Mouse (Mus musculus) limb, embryonic 14.5 days (tissue): ENCODE results near the gene Fam90a1a. TPM values are rescaled to one million over a fixed set of nuclear protein-coding genes. Genes with fewer than 3 reads are reported as not detected.

Source experiments
- ATAC-seq: fragments of 200-750 bp; cut with Nextera tagmentation; 2 replicates; pipeline ENCODE4 v1.8.0; 2017; ENCODE audit warnings: low read depth, moderate number of reproducible peaks, moderate TSS enrichment; ENCODE audit not compliant: low FRiP score
- DNase-seq: peaks from one replicate; pipeline ENCODE4 v3.0.0-alpha.2; 2015; ENCODE audit warnings: low spot score
- H3K27ac ChIP-seq: fragments of 300-500 bp; sonication (generic); replicated peaks from 2 replicates; pipeline ENCODE4 v1.5.1; 2014; ENCODE audit warnings: low read depth, mild to moderate bottlenecking, low read length, moderate library complexity, mixed read lengths
- H3K27me3 ChIP-seq: fragments of 300-500 bp; sonication (generic); 2 replicates; pipeline ENCODE4 v1.6.1; 2014; ENCODE audit warnings: low read length, mixed read lengths; ENCODE audit not compliant: control insufficient read depth, insufficient read depth
- H3K36me3 ChIP-seq: fragments of 300-500 bp; sonication (generic); 2 replicates; pipeline ENCODE4 v1.6.1; 2014; ENCODE audit warnings: mild to moderate bottlenecking, low read length, moderate library complexity, mixed read lengths; ENCODE audit not compliant: control insufficient read depth, insufficient read depth
- H3K4me1 ChIP-seq: fragments of 300-500 bp; sonication (generic); 2 replicates; pipeline ENCODE4 v1.6.1; 2014; ENCODE audit warnings: antibody characterized with exemption, low read length, mixed read lengths; ENCODE audit not compliant: control insufficient read depth, insufficient read depth
- H3K4me2 ChIP-seq: fragments of 300-500 bp; sonication (generic); replicated peaks from 2 replicates; pipeline ENCODE4 v1.6.1; 2014; ENCODE audit warnings: low read depth, mild to moderate bottlenecking, low read length, moderate library complexity; ENCODE audit not compliant: severe bottlenecking
- H3K4me3 ChIP-seq: fragments of 300-500 bp; sonication (generic); replicated peaks from 2 replicates; pipeline ENCODE4 v1.5.1; 2014; ENCODE audit warnings: low read length
- H3K9ac ChIP-seq: fragments of 300-500 bp; sonication (generic); 2 replicates; pipeline ENCODE4 v1.6.1; 2014; ENCODE audit warnings: mild to moderate bottlenecking, low read depth, low read length, moderate library complexity; ENCODE audit not compliant: severe bottlenecking
- H3K9me3 ChIP-seq: fragments of 300-500 bp; sonication (generic); 2 replicates; pipeline ENCODE4 v1.6.1; 2016; ENCODE audit warnings: low read length; ENCODE audit not compliant: control insufficient read depth
- POLR2A ChIP-seq: fragments of 200-500 bp; IDR thresholded peaks from 2 replicates; pipeline ENCODE4 v1.8.0; 2012; ENCODE audit warnings: inconsistent platforms, mild to moderate bottlenecking, moderate library complexity, borderline replicate concordance; ENCODE audit not compliant: insufficient read depth, insufficient read length; ENCODE audit errors: extremely low read depth
- WGBS: fragments of 180-500 bp; shearing (Covaris S2); extraction: QIAGEN DNeasy Blood & Tissue Kit; methylation state at CpG from one replicate; pipeline ENCODE4 v1.1.7; 2014; 5-methylcytosine and 5-hydroxymethylcytosine counted together
- polyA plus RNA-seq, 2 experiments: library from polyadenylated mRNA; depleted of rRNA in 1 of 2; stranded (reverse) in 1 of 2; unstranded in 1 of 2; fragments of >200 nt; fragmentation: Nextera tagmentation in 1 of 2; extraction: Ambion mirVana in 1 of 2; gene quantifications; 2 replicates each; pipeline versions ENCODE4 v1.2.1 to v1.2.3; 2012 to 2014

Gene Fam90a1a
- polyA plus RNA-seq, 2 experiments = not detected

DNA sequence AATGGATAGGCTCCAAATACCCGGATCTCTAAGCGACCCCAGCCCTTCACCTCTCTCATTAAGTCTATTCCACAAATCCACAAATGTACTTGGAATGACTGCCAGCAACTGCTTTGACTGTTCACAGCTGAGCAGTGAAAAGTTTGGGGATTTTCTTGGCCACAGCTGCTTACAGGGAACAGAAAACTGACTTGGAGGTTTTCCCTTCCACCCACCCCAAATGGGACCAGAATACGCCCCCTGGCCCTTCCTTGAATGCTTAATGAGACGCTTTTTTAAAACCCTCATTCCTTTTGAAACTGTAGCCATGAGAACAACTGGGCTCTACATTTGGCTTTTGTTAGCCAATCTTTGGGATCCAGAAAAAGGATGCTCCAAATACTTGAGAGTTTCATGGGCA lies 19.7 kb downstream of the Fam90a1a start:
- Histone ChIP-seq H3K9me3 (no peaks in the 10 kb centered on the region), H3K36me3 (no peaks in the 10 kb centered on the region), H3K9ac (no peak overlapping the region), H3K4me1 (no peaks in the 10 kb centered on the region), H3K27me3 (no peaks in the 10 kb centered on the region), H3K27ac (no peak overlapping the region), H3K4me3 (no peak overlapping the region), H3K4me2 (no peak overlapping the region)
- no peak for ATAC-seq
- no peak for TF ChIP-seq POLR2A
- DNase-seq = no peak
- 56% methylated on average over 4 of the region's 4 CpGs for WGBS

DNA sequence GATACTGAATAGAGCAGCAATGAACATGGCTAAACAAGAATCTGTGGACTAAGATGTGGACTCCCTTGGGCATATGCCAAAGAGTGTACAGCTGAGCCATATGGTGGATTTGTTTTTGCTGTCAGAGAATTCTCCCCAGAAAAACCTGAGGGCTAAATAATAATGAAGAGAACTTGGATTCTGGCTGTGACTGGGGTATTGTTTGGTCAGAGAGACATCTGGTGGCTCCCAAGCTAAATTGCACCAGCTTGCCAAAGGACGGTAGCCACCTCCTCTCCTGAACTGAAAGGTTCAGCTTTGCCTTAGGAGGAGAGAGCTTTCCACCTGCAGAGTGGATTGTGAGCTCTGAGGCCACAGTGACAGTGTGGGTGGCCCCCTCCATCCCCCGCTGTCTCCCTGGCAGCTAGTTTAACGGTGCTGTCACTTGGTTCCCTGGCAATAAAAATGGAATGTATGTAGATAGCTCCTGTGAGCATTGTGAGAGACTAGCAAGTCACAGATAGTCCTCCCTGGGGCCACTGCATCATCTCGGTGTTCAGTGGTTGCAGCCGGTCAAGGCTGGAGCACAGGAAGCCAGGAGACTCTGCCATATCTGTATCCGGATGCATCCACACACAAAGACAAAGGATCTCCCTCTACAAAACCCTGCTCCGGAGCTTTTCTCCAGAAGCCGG lies 23.3 kb downstream of the Fam90a1a start:
- no peak for ATAC-seq
- DNase-seq = no peak
- H3K36me3 ChIP-seq = no peaks in the 10 kb centered on the region
- H3K27me3 ChIP-seq = no peaks in the 10 kb centered on the region
- H3K9ac ChIP-seq = no peak overlapping the region
- no peaks in the 10 kb centered on the region for H3K4me1 ChIP-seq
- no peaks in the 10 kb centered on the region for H3K9me3 ChIP-seq
- H3K27ac ChIP-seq = no peak overlapping the region
- H3K4me2 ChIP-seq = no peak overlapping the region
- no peak overlapping the region for H3K4me3 ChIP-seq
- no peak for TF ChIP-seq POLR2A
- 57% methylated on average over 8 of the region's 8 CpGs for WGBS

DNA sequence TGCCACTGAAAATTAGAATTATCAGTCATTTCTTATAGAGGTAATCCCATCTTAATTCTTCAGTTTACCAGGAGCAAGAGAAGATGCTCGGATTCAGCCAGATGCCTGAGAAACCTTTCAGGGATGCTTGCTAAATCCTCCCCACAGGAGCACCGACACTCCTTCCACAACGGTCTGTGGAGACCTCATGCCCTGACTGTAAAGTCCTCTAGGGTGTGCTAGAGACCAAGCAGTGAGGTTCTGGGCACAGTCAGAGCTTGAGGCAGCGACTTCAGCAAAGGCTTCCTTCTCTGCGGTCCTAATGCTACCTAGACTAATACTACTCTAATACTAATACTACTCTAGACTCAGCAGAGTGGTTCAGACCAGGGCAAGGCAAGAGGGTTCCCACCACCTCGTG lies 33.7 kb downstream of the Fam90a1a start:
- Histone ChIP-seq H3K27ac (no peak overlapping the region), H3K4me2 (no peak overlapping the region), H3K4me1 (no peaks in the 10 kb centered on the region), H3K36me3 (no peaks in the 10 kb centered on the region), H3K9me3 (no peaks in the 10 kb centered on the region), H3K27me3 (no peaks in the 10 kb centered on the region), H3K4me3 (no peak overlapping the region), H3K9ac (no peak overlapping the region)
- DNase-seq = no peak
- ATAC-seq = no peak
- WGBS = 27% methylated on average over 6 of the region's 6 CpGs
- TF ChIP-seq POLR2A = no peak

DNA sequence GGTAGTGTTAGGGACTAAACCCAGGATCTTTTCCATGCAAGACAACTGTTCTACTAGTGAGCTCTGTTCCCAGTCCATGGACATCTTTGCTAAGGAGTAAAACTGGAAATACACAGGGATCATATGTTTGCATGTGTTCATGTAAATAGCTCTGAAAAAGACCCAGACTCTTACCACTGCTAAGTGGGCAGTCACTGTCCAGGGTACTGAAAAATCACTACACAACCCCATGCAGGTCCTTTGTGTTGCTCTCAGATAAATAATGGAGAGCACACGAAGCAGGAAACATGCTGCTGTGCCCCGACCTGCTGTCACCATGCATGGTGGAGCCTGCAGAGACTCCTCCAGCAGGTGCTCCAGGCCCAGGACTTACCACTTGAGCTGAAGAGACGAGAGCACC lies 36.7 kb downstream of the Fam90a1a start:
- Histone ChIP-seq H3K4me3 (no peak overlapping the region), H3K27me3 (no peaks in the 10 kb centered on the region), H3K4me2 (no peak overlapping the region), H3K4me1 (no peaks in the 10 kb centered on the region), H3K9me3 (no peaks in the 10 kb centered on the region), H3K27ac (no peak overlapping the region), H3K9ac (no peak overlapping the region), H3K36me3 (no peaks in the 10 kb centered on the region)
- ATAC-seq (no peak), DNase-seq (peak; percentile 58)
- 56% methylated on average over 3 of the region's 3 CpGs for WGBS
- TF ChIP-seq POLR2A = no peak

DNA sequence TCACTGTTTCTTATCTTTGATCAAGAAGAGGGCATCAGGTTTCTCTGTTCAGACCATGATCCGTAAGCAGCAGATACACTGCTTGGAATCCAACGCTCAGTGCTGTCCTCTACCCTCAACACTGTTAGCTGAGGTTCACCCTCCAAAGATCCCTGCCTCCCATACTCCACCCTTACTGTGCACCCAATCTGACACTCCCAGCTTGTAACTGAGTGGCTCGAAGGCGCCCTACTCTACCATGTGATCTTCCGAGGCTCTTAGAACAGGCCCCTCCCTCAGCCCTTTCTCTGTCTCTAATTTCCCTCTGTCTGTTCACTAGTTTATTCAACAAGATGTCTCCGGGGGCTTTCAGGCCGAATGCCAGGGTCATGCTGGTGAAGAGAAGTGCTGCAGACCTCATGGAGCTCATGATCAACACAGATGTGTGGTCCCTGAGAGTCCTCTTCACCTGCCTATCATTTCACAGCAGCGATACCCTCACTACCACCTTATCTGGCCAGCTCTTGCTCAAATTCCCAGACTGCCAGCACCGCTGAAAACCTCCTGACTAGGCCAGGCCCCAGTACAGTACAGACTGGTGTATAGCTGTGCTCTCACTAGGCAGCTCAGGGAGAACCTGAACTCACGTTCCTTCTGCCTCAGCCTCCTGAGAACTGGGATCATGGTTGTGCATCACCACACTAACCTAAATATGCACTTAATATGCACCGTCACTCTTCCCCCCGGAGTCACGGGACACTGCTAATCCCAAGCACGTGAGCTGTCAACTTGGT lies 46.4 kb downstream of the Fam90a1a start:
- no peak overlapping the region for H3K9ac ChIP-seq
- 81% methylated on average over 14 of the region's 14 CpGs for WGBS
- no peaks in the 10 kb centered on the region for H3K9me3 ChIP-seq
- no peaks in the 10 kb centered on the region for H3K4me1 ChIP-seq
- no peak overlapping the region for H3K4me2 ChIP-seq
- H3K27me3 ChIP-seq = no peaks in the 10 kb centered on the region
- DNase-seq = no peak
- H3K36me3 ChIP-seq = no peaks in the 10 kb centered on the region
- H3K27ac ChIP-seq = no peak overlapping the region
- TF ChIP-seq POLR2A = no peak
- no peak overlapping the region for H3K4me3 ChIP-seq
- no peak for ATAC-seq
